Mouse (Mus musculus) heart, postnatal 36 days (tissue): ENCODE results near the gene Ap1m2. TPM values are rescaled to one million over a fixed set of nuclear protein-coding genes. Genes with fewer than 3 reads are reported as not detected.
"Not testable (repeated sequence)": the region's sequence is repeated elsewhere in the genome, so short reads cannot be mapped to it uniquely, and the experiment has no call there.

Source experiments
- DNase-seq, 2 experiments: peaks; one replicate each; pipeline ENCODE4 v3.0.0; 2021 to 2022
- intact Hi-C: fragments of 180-260 bp; cut with DNase I; formaldehyde crosslinking; loops from one replicate; pipeline ENCODE4 v1.15.1; 2025
- total RNA-seq, 2 experiments: library from RNA; stranded (reverse); gene quantifications; 2 replicates each; pipeline ENCODE4 v1.2.3; 2021

The Ap1m2 gene
- total RNA-seq, 2 experiments from 2014 or later = not detected

DNA sequence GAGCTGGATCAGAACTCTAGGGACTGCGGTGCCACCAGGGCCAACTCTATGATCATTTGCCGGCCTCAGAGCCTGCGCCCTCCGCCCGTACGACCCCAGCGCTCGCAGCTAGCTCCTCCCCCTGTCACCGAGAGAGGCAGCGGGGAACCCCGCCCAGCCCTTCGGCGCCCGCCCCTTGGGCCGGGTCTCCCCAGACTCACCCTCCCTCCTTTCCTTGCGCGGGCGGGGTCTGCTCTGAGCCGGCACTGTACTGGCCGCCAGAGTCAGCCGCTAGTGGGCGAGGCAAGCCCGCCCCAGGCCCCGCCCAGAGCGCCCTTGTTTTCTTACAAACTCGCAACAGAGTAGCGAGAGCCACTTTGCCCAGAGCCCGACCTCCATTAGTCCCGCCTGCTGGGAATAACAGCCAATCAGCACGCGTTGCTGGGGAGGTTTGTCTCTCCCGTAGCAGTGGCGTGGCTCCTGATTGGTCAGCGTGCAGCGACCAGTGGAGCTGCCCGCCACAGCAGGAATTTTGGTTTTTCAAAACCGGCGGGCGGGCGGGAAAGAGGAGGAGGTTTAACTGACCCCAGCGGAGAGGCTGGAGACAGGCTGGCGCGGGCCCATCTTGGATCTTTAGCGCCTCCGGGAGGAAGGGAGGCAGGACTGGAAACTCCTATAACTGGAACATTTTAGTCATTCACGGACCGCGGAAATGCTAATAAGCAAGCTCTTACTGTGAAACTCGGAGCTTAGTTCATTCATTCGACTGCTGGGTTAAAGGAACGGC is 20.9 kb downstream of the Ap1m2 start, which contains the start of gene Cdkn2d:
Gene Cdkn2d (minus strand): TSS at position 386 of the 766 bp plus-strand sequence.
- intact Hi-C loops = loop anchor here (2.0 kb wide), 1 partner anchor 52 kb away; the partner anchor contains the start of gene Keap1
- DNase-seq = peak; percentile 99

DNA sequence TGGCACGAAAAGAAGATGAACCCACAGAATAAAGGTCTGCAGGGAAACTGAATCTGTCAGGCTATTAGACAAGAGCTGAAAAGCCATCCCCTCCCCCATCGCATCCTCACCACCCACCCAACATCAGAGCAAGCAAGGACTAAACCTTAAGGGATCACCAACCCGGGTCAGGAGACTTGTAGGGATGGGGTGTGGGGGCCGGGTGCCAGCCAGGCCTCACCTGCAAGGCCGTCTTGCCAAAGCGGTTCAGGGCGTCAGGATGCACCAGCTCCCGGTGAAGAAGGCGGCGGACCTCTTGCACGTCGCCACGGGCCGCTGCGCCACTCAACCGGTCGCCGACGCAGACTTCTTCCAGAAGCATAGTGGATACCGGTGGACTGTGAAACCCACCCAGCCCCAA is 21.5 kb downstream of the Ap1m2 start:
- intact Hi-C loops = loop anchor here (2.0 kb wide), 1 partner anchor 52 kb away; the partner anchor contains the start of gene Keap1
- DNase-seq = no peak

DNA sequence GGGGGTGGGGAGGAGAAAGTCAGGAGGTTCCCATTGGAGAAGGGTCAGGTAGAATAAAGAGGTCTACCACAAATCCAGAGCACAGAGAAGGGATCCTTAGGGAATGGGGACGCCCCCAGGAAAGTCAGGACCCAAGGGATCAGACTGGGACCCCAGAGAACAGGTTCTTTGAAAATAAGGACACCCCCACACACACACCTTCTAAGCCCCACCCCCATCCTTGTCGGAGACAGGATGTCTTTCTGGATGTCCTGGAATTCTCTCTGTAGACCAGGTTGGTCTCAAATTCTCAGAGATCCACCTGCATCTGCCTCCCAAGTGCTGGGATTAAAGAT is 22.8 kb downstream of the Ap1m2 start:
- intact Hi-C loops = no loop called here

DNA sequence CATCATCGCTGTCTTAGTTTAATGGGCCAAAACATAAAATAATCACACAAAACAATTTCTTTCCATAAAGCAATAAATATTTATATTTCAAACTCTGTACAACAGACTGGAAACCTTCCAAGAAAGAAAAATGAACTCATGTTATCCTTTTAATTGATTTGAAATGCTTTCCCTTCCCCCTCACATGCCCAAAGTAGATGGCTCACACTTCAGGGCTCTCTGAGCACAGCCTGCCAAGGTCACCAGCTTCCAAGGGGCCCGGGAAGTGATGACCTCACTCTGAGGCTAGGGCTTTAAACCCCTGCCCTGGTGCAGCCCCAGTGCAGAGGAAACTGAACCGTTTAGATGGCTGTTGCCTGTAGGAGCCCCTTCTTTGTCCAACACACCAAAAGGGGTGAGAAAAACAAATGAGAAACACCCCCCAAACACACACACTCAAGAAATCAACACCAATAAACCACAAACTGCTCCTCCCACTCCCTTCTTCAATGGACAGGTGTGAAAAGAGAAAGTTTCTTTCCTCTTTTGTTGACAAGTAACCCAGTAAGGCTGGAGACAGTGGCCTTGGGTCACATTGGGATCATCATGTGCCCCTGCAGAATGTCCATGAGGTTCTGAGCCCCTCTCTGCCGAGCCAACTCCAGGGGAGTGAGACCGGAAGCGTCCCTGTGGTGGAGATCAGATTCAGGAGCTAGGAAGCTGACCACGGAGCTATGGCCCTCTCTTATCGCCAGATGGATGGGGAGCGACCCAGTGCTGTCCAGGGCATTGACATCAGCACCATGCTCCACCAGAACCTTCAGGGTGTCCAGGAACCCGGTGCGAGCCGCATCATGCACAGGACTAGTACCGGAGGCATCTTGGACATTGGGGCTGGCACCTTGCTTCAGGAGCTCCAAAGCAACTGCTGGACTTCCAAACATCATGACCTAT is 23.5 kb downstream of the Ap1m2 start:
- intact Hi-C loops = no loop called here
- no peak for DNase-seq

More for the DNA sequence above, 22.8 kb downstream of the Ap1m2 start:
- no peak for DNase-seq

DNA sequence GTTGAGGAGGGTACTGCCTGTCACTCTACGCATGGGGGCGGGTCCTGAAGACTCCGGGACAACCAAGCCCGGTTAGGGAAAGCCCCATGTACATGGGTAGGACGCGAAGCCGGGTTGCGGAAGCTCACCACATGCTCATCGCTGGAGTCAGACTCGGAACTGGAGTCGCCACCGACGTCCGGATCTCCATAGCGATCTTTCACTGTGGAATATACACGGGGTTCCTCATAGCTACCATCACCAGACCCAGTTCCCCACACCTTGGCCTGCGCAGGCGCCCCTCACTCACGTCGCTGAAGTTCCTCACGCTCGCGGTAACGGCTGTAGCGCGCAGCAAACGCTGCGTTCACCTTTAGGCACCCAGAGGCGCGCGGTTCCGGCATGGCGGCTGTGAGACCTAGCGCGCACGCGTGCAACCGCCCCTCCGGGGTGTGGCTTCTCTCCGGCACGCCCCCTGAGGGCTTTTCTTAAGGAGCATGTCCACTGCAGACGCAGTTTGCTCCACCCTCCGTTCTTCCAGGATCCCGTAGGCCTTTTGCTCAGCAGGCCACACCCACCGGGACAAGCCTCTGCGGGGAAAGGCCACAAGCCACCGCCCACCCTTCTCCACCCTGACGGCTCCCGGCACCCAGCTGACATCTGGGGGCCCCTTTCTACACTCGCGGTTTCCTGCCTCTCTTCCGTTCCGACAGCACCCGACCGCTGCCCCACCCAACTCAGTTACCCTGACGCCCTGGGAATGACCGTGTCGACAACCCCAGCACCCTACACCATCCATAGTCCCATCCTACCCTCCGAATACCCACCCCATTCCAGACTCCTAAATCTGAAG is 24.4 kb downstream of the Ap1m2 start, which contains the start of gene Kri1:
Gene Kri1 (minus strand): TSS at position 399 of the 832 bp plus-strand sequence.
- peak; percentile 98 for DNase-seq
- intact Hi-C loops = loop anchor here (1.0 kb wide), 1 partner anchor 21 kb away; no protein-coding TSS in a partner anchor

DNA sequence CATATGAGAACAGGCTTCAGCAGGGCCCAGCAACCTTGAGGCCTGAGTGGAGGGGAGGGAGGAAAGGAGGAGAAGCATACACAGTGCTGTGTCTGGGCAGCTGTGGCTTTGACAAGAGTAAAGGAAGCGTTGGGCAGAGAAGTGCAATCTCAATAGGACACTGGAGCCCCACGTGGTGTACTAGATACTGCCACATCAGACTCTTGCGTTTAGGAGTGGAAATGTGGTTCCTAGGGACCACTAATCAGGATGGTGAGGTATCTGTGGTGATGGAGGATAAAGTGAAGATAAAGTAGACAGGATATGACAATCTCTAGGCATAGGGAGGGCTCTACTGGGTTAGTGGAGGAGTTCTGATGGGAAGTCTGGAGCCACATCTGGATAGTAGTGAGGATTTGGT is 25.4 kb downstream of the Ap1m2 start:
- intact Hi-C loops = loop anchor here (1.0 kb wide), 1 partner anchor 20 kb away; no protein-coding TSS in a partner anchor
- DNase-seq = no peak

DNA sequence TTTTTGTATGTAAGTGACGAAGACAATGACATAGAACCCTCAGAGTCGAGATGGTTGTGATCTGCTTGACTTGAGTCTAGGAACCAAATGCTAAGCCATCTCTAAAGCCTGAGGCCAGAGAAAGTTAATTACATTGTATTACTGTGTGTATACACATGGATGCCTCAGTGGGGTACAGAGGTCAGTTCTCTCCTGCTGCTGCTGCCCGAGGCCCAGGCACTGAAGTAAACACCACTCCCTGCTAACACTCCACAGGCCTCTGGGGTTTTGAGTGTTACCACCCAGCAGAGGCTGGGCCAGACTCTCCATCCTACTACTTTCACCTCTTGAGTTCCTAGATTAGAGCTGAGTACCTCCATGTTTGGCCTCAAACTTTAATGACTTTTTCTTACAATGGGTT is 28.1 kb downstream of the Ap1m2 start:
- DNase-seq = no peak
- intact Hi-C loops = no loop called here

DNA sequence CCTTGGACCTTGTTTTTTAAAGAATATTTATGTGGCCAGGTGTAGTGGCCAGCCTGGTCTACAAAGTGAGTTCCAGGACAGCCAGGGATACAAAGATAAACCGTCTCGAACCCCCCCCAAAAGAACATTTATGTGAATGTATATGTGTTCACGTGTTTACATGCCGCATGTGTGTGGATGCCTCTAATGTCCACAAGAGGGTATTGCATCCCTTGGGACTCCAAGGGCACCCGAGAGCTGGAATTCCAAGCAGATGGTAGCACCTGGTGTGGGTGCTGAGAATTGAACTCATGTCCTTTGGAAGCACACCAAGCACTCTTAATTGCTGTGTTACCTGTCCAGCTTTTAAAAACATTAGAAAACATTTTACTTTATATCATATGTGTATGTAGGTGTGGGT is 28.5 kb downstream of the Ap1m2 start:
- no peak for DNase-seq
- intact Hi-C loops = no loop called here

DNA sequence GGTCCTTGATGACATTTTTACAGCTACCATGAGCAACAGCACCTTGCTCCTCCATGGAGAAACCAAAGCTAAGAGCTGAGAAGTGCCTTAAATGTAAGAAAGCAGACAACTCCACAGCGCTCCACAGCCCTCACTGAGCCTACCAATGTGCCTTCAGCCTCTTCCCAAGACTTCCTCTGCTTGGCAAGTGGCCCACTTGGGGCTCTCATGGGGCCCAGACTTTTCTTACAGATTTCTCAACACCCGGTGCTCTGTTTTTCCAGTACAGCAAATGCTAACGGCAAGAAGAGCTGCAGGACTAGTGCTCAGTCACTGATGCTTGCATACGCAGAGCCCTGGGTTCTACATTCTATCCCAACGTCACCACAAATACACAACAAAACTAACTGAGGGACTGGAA is 34.4 kb downstream of the Ap1m2 start:
- no peak for DNase-seq
- intact Hi-C loops = no loop called here

DNA sequence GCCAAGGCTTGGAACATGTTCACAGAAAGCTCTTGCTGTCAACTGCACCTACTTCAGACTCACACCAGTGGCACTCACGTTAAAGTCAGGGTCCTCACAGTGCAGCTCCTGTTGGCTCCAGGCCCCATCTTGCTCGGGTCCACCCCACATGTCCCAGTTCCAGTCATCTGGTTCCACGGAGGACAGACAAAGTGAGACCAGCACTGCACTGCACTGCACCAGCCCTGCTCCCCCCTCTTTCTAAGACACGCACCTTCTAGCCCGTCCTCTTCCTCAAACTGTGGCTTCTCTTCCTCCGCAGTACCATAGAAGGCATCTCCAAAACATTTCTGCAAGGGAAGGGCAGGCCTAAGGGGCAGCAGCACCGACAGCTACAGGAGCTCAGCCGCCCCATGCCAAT is 35.8 kb downstream of the Ap1m2 start:
- intact Hi-C loops = no loop called here
- no peak for DNase-seq

DNA sequence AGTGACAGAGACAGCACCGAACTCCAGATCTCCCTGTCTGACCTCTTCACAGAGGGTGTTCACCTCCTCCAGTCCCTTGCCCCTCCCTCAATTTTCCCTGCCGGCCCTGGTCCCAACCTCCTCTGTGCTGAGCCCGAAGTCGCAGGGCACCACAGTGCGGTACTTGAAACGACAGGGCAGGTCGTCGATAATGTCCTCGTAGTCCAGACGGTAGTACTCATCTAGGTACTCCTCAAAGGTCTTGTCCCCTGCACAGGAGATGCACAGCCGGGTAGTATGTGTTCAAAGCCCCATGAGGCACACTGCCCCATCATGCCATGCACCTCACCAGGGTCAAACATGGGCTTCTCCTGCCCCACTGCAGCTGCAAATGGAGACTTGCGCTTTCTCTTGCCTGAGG is 36.4 kb downstream of the Ap1m2 start:
- intact Hi-C loops = no loop called here
- no peak for DNase-seq

DNA sequence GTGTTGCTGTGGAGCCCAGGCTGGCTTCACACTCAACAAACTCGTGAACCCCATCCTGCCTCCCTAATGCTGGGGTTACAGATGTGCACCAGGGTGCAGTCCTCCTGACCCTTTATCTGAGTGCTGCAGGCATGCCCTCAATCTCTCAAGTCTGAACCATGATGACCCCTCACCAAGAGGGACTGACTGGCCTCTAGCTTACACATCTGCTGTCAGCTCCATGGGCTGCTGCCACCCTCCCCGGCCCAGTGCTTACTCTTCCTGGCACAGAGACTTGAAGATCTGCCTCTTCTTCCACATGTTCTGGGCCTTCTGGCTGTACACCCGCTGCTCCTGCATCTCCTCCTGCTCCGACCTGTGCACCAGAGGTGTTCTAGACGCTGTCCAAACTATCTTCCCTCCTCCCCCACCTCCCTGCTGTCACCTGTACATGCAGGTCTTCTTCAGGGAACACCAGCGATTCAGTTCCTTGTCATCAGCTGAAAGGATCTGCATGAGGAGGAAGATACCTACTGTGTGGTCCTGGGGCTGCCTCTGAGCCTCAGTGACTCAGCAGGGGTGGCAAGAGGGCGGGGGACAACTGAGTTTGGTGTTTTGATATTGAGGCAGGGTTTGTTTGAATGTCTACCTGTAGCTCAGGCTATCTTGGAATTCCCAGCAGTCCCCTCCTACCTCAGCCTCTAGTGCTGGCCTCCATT is 37.0 kb downstream of the Ap1m2 start:
- DNase-seq = no peak
- intact Hi-C loops = no loop called here

DNA sequence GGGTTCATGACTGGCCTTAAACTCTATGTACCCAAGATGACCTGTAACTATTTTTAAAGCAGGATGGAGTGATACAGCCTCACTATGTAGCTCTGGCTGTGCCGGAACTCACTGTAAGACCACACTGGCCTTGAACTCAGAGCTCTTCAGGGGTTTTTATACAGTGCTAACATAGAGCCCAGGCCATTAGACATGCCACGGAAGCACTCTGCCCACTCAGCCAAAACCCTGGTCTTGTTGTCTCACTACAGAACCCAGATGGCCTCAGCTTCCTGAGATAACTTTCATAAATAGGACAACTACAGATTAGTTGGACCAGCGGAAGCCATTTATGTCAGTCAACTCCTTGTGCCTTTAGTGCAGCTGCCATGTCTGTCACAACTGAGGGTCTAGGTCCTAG is 37.8 kb downstream of the Ap1m2 start:
- no peak for DNase-seq
- intact Hi-C loops = no loop called here

DNA sequence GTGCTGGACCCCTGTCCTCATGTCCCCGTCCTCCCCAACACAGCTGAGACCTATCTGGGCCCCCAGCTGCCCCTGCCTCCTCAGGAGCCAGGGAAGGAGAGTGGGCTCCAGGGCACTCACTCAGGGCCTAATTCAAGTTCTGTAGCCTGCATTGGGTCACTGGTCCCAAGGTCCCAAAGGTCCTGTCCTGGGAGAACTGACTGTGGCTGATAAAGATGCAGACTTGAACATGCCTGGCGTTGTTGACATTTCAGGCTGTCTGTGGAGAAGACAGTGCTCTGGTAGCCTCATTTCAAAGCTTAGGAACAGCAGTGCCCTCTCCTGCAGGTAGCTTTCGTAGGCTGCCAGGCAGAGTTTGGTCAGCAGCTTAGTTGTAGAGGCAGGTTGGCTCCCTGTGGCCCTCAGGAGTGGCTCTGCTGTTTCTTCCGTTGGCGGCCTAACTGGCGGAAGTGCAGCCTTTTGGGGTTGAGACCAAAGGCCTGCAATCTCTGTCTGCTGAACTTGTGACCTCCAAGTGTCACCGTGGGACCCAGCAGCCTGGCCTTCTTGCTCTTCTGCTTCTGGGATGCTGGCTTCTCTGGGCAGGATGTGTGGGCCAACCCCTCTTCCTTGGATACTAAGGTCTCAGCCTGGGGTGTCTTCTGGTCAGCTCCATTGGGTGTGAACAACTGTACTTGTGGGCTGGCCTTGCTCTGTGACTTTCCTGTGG is 38.5 kb downstream of the Ap1m2 start:
- no peak for DNase-seq
- intact Hi-C loops = no loop called here

DNA sequence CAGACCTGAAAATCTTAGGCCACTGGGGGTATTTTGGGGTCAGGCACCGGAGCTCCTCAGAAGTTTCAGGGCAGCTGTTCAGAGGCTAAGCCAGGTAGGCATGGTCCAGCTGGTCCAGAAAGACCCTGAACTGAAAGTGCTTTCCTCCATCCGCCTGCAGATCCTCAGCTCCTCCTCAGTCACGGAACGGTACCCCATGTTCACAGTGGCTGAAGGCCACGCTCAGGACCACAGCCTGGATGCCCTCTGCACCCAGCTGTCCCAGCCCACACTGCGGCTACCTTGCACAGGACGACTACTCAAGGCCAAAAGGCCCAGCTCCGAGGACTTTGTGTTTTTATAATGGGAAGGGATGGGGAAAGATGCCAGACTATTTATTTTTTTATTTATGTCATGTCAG is 39.0 kb downstream of the Ap1m2 start:
- intact Hi-C loops = no loop called here

DNA sequence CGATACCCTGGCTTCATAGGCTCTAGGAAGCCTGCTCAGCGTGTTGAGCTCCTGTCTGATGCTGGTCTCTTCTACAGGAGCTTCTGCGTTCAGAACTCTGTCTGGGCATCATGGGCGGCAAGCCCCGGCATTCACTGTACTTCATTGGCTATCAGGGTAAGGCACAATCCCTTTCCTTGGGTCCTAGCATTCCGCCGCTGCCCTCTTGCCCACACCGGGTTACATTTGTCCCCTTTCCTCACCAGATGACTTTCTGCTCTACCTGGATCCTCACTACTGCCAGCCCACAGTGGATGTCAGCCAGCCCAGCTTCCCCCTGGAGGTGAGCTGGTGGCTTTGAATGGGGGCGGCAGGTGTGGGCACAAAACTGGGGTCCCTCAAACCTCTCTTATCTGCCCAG is 39.7 kb downstream of the Ap1m2 start:
- intact Hi-C loops = no loop called here
- no peak for DNase-seq

More for the DNA sequence above, 39.0 kb downstream of the Ap1m2 start:
- no peak for DNase-seq

DNA sequence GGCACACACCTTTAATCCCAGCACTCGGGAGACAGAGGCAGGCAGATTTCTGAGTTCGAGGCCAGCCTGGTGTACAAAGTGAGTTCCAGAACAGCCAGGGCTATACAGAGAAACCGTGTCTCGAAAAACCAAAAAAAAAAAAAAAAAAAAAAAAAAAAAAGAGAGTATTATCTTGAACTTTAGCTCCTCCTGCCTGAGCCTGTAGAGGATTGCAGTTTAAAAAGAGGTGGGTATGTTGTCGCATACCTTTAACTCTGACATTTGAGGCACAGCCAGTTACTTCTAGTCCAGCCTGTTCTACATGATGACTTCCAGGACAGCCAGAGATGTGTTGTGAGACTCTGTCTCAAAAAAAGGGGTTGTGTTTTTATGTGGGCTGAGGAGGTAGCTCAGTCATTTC is 42.5 kb downstream of the Ap1m2 start:
- intact Hi-C loops, DNase-seq: not testable (repeated sequence)

DNA sequence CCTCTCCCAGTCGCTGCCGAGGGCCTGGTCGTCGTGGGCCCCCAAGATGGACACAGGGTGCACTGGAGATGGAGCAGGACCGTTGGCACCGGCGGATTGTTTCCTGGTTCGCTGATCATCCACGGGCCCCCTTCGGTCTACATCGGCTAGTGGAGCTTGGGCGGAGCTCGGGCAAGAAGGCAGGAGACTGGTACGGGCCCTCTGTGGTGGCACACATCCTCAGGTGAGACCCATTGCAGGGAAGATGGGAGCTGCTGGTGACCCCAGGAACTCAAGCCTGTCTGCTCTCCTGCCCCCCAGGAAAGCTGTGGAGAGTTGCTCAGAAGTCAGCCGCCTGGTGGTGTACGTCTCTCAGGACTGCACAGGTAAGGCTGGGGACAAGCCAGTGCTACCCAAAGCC is 43.8 kb downstream of the Ap1m2 start:
- intact Hi-C loops = no loop called here
- DNase-seq = no peak

DNA sequence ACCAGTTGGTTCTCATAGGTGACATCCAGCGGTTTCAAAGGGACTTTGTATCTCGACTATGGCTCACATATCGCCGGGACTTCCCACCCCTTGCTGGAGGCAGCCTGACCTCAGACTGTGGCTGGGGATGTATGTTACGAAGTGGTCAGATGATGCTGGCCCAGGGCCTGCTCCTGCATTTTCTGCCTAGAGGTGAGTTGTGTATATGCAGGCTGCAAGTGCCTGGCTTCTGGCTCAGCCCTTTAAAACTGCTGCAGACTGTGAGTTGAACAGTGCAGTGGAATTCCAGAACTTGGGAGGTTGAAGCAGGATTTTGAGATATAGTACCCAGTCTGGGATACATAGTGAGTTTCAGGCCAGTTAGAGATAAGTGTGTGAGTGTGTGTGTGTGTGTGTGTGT is 45.2 kb downstream of the Ap1m2 start:
- DNase-seq = no peak
- intact Hi-C loops = loop anchor here (1.0 kb wide), 1 partner anchor 20 kb away; the partner anchor contains the start of gene Kri1
